ENCODE assay signal across 8 mouse cellular contexts in genomic region chr15:99296213-99296612, GRCm38 (mm10). TPM values are rescaled to one million over a fixed set of nuclear protein-coding genes. Genes with fewer than 3 reads are reported as not detected.
A peak's percentile ranks its signal among the peaks of the same experiment; 100 is the strongest.
DNase-seq lines count a peak whose midpoint lies in the region; ATAC-seq and TF ChIP-seq lines count a peak whose summit lies in the region.

No protein-coding gene starts in this region.

- H3K36me3 ChIP-seq in heart, embryonic 14.5 days (ENCODE audit: control insufficient read depth, insufficient read depth, low read length): no peaks in the 10 kb centered on the region
- no peaks in the 10 kb centered on the region for H3K36me3 ChIP-seq in ES-Bruce4 (ENCODE audit: control insufficient read depth, insufficient read depth, low read length, poor library complexity, severe bottlenecking)
- 0 out of 2 replicates have a peak, but pooled peaks cover 8% of the 10 kb centered on the region for H3K36me3 ChIP-seq in forebrain, embryonic 12.5 days (replicated peaks)
- peaks cover 12% of the 10 kb centered on the region; the same call in 1 of the 2 replicates for H3K36me3 ChIP-seq in midbrain, embryonic 10.5 days

- no peaks in the 10 kb centered on the region for H3K9me3 ChIP-seq in heart, embryonic 14.5 days (ENCODE audit: control insufficient read depth, low read length)
- no peaks in the 10 kb centered on the region for H3K9me3 ChIP-seq in ES-Bruce4 (replicated peaks; ENCODE audit: control insufficient read depth, insufficient read depth, low read length, poor library complexity, severe bottlenecking)
- H3K9me3 ChIP-seq in forebrain, embryonic 12.5 days: no peaks in the 10 kb centered on the region
- H3K9me3 ChIP-seq in midbrain, embryonic 10.5 days (replicated peaks): no peaks in the 10 kb centered on the region

- intact Hi-C loops in heart, postnatal 36 days (cut with DNase I): no loop called here

- H3K4me1 ChIP-seq in heart, embryonic 14.5 days (ENCODE audit: control insufficient read depth in 2 of 2, insufficient read depth in 2 of 2, low read length in 2 of 2): peaks cover 2 to 11% of the 10 kb centered on the region in 2 experiments; a peak in 3 of 4 replicates
- H3K4me1 ChIP-seq in ES-Bruce4 (ENCODE audit: control insufficient read depth, insufficient read depth, low read length): no peaks in the 10 kb centered on the region
- peaks cover 19% of the 10 kb centered on the region for H3K4me1 ChIP-seq in forebrain, embryonic 12.5 days
- H3K4me1 ChIP-seq in midbrain, embryonic 10.5 days: peaks cover 25% of the 10 kb centered on the region

- H3K9ac ChIP-seq in heart, embryonic 14.5 days (ENCODE audit: low read length): no peak overlapping the region; the same call in 1 of the 2 replicates
- H3K9ac ChIP-seq in ES-Bruce4 (ENCODE audit: low read depth, poor library complexity, severe bottlenecking): peak overlapping the region; percentile 75
- no peak overlapping the region for H3K9ac ChIP-seq in forebrain, embryonic 12.5 days

- H3K27ac ChIP-seq in heart, embryonic 14.5 days (replicated peaks in 1 of 2; ENCODE audit: control insufficient read depth in 1 of 2, insufficient read depth in 1 of 2, low read depth in 2 of 2, low read length in 2 of 2): no peak overlapping the region
- H3K27ac ChIP-seq in ES-Bruce4 (ENCODE audit: insufficient read depth, low read length): peak overlapping the region; percentile 91; the same call in 1 of the 2 replicates
- H3K27ac ChIP-seq in forebrain, embryonic 12.5 days: peak overlapping the region; percentile 93; the same call in 1 of the 2 replicates
- H3K27ac ChIP-seq in midbrain, embryonic 10.5 days (replicated peaks): no peak overlapping the region; the same call in 1 of the 2 replicates

- TF ChIP-seq CTCF in ES-Bruce4 (IDR thresholded peaks at IDR 0.05; ENCODE audit: low read depth, low read length): no peak

- no peak for TF ChIP-seq EP300 in ES-Bruce4 (IDR thresholded peaks at IDR 0.05; ENCODE audit: insufficient read depth, low read depth, low read length)

- no peaks in the 10 kb centered on the region for H3K27me3 ChIP-seq in heart, embryonic 14.5 days (ENCODE audit: control insufficient read depth, insufficient read depth, low read length)
- H3K27me3 ChIP-seq in ES-Bruce4 (ENCODE audit: control insufficient read depth, insufficient read depth, low read length, poor library complexity, severe bottlenecking): no peaks in the 10 kb centered on the region
- no peaks in the 10 kb centered on the region for H3K27me3 ChIP-seq in forebrain, embryonic 12.5 days
- no peaks in the 10 kb centered on the region for H3K27me3 ChIP-seq in midbrain, embryonic 10.5 days (ENCODE audit: low read depth, poor library complexity, severe bottlenecking)

- peak overlapping the region in 1 of 2 experiments; percentile 68; a peak in 2 of 4 replicates for H3K4me3 ChIP-seq in heart, embryonic 14.5 days (ENCODE audit: control insufficient read depth in 1 of 2, insufficient read depth in 1 of 2, low read depth in 1 of 2, low read length in 2 of 2)
- H3K4me3 ChIP-seq in ES-Bruce4 (ENCODE audit: low read depth, low read length): no peak overlapping the region; the same call in 1 of the 2 replicates
- peak overlapping the region; percentile 66 for H3K4me3 ChIP-seq in forebrain, embryonic 12.5 days (replicated peaks)
- peak overlapping the region; percentile 77 for H3K4me3 ChIP-seq in midbrain, embryonic 10.5 days

- TF ChIP-seq POLR2A in ES-Bruce4 (IDR thresholded peaks at IDR 0.05; ENCODE audit: insufficient read depth, low read length): no peak

- ATAC-seq in heart, embryonic 14.5 days (ENCODE audit: insufficient number of reproducible peaks, insufficient read depth, low FRiP score, low read depth): no peak
- ATAC-seq in forebrain, embryonic 12.5 days (ENCODE audit: low FRiP score): no peak
- no peak for ATAC-seq in megakaryocyte-erythroid progenitor cell, adult 5-6 weeks (replicated peaks; ENCODE audit: low FRiP score, low TSS enrichment, poor library complexity, severe bottlenecking)

- H3K4me2 ChIP-seq in heart, embryonic 14.5 days (ENCODE audit: low read length): peak overlapping the region; percentile 67
- H3K4me2 ChIP-seq in forebrain, embryonic 12.5 days: peak overlapping the region; percentile 63

- WGBS in heart, embryonic 14.5 days: 49% methylated on average over 5 of the region's 5 CpGs
- 33% methylated on average over 5 of the region's 5 CpGs for WGBS in forebrain, embryonic 12.5 days
- WGBS in midbrain, embryonic 10.5 days: 44% methylated on average over 5 of the region's 5 CpGs

- no peak for DNase-seq in heart, postnatal 36 days
- no peak for DNase-seq in midbrain, embryonic 10.5 days (ENCODE audit: low spot score)
- no peak for DNase-seq in urinary bladder, postnatal 4 days (ENCODE audit: low spot score in 2 of 2)
- DNase-seq in embryo, embryonic 10.5 days (ENCODE audit: low spot score): no peak

RNA-seq across cellular contexts. Expression of gene Fam186b, which starts 0.5 kb away (rescaled TPM):
- 0.36 TPM in 1 of 2 replicates, not detected in the other for polyA plus RNA-seq in heart, embryonic 14.5 days (2014; fragmentation: Nextera tagmentation; extraction: Ambion mirVana)
- not detected for total RNA-seq in heart, postnatal 36 days (2021)
- polyA plus RNA-seq in ES-Bruce4 (2011; ENCODE audit: insufficient read depth, insufficient read length, low read depth, missing spikeins): not detected in 2 replicates
- polyA plus RNA-seq in forebrain, embryonic 12.5 days (2016; fragmentation: Nextera tagmentation; extraction: Ambion mirVana): 0.18 and 0.19 TPM in 2 replicates
- 0.11 and 0.19 TPM in 2 replicates for polyA plus RNA-seq in midbrain, embryonic 10.5 days (2016; fragmentation: Nextera tagmentation; extraction: Ambion mirVana)
- not detected in 2 replicates for total RNA-seq in megakaryocyte-erythroid progenitor cell, adult 5-6 weeks (2014; fragmentation: Nextera tagmentation)
- total RNA-seq in megakaryocyte-erythroid progenitor cell, adult 5-6 weeks (2017): not detected in 2 replicates

RNA-seq across cellular contexts. Expression of gene Prpf40b, which starts 1.3 kb away (rescaled TPM):
- polyA plus RNA-seq in heart, embryonic 14.5 days (2014; fragmentation: Nextera tagmentation; extraction: Ambion mirVana): 31.2 and 38.0 TPM in 2 replicates
- total RNA-seq in heart, postnatal 36 days (2021): 10 to 100 TPM; 20.4 to 24.3 TPM
- 42.8 and 51.2 TPM in 2 replicates for polyA plus RNA-seq in ES-Bruce4 (2011; ENCODE audit: insufficient read depth, insufficient read length, low read depth, missing spikeins)
- polyA plus RNA-seq in forebrain, embryonic 12.5 days (2016; fragmentation: Nextera tagmentation; extraction: Ambion mirVana): 86.9 and 88.2 TPM in 2 replicates
- 61.2 and 70.7 TPM in 2 replicates for polyA plus RNA-seq in midbrain, embryonic 10.5 days (2016; fragmentation: Nextera tagmentation; extraction: Ambion mirVana)
- 26.2 and 41.2 TPM in 2 replicates for total RNA-seq in megakaryocyte-erythroid progenitor cell, adult 5-6 weeks (2014; fragmentation: Nextera tagmentation)
- total RNA-seq in megakaryocyte-erythroid progenitor cell, adult 5-6 weeks (2017): 1.4 and 3.5 TPM in 2 replicates

RNA-seq across cellular contexts. Expression of gene Mcrs1, which starts 44.5 kb away (rescaled TPM):
- 167 and 173 TPM in 2 replicates for polyA plus RNA-seq in heart, embryonic 14.5 days (2014; fragmentation: Nextera tagmentation; extraction: Ambion mirVana)
- 10 to 100 TPM; 46.6 to 49.5 TPM for total RNA-seq in heart, postnatal 36 days (2021)
- 76.2 and 84.9 TPM in 2 replicates for polyA plus RNA-seq in ES-Bruce4 (2011; ENCODE audit: insufficient read depth, insufficient read length, low read depth, missing spikeins)
- polyA plus RNA-seq in forebrain, embryonic 12.5 days (2016; fragmentation: Nextera tagmentation; extraction: Ambion mirVana): 185 and 188 TPM in 2 replicates
- 202 and 215 TPM in 2 replicates for polyA plus RNA-seq in midbrain, embryonic 10.5 days (2016; fragmentation: Nextera tagmentation; extraction: Ambion mirVana)
- 59.7 and 60.4 TPM in 2 replicates for total RNA-seq in megakaryocyte-erythroid progenitor cell, adult 5-6 weeks (2014; fragmentation: Nextera tagmentation)
- total RNA-seq in megakaryocyte-erythroid progenitor cell, adult 5-6 weeks (2017): 23.4 and 35.3 TPM in 2 replicates

Comparison
In these comparisons a context has a peak if more than half of its experiments do, and no peak if none do; other contexts are left out.
1. H3K27ac ChIP-seq: peak in ES-Bruce4 (single experiment) and forebrain, embryonic 12.5 days (single experiment); none in heart, embryonic 14.5 days (0 of 2) and midbrain, embryonic 10.5 days (single experiment).